14 mouse cellular contexts compared by ENCODE assay signal in the genomic region with DNA sequence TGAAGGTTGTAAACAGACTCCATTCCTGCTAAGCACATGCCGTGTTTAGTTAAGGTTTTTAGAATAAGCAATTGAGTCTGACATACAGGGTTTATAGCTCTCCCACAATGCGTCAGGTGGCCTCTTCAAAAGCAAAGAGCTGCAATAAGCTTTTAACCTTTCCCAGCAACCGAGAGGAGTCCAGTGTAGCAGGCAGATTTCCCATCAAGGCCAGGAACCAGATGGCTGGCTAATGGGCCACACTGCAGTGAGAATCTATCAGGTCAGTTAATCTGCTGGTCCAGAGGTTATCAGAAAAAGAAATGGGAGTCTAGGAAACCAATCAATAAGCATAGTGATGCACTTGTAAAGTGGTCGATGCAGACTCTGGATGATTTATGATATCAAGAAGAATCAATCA. TPM values are rescaled to one million over a fixed set of nuclear protein-coding genes. Genes with fewer than 3 reads are reported as not detected.
DNase-seq lines count a peak whose midpoint lies in the region; ATAC-seq and TF ChIP-seq lines count a peak whose summit lies in the region.
"Had no signal": no experiment of that assay in that cellular context is flagged by ENCODE, and none has a peak within 500 bp of the region (broad histone marks: within the 10 kb centered on the region; RNA-seq: fewer than 3 reads in every experiment).

No protein-coding gene starts in this region.

- H3K9me3 ChIP-seq in kidney, postnatal 0 days (replicated peaks; ENCODE audit: low read length) = no peaks in the 10 kb centered on the region
- H3K9me3 ChIP-seq in neural tube, embryonic 11.5 days (ENCODE audit: control insufficient read depth, low read length) = no peaks in the 10 kb centered on the region
- H3K9me3 ChIP-seq in limb, embryonic 12.5 days = no peaks in the 10 kb centered on the region
- no peaks in the 10 kb centered on the region for H3K9me3 ChIP-seq in heart, embryonic 11.5 days (replicated peaks; ENCODE audit: control insufficient read depth, low read length)

- peak; percentile 30 for DNase-seq in kidney, postnatal 0 days (ENCODE audit: low spot score)
- no peak for DNase-seq in kidney, postnatal 25 days
- DNase-seq in neural tube, embryonic 11.5 days (ENCODE audit: low spot score) = no peak
- no peak for DNase-seq in neural tube, embryonic 10.5 days (ENCODE audit: extremely low spot score, low spot score)
- no peak for DNase-seq in yolk sac, embryonic 10.5 days (ENCODE audit: low spot score)
- DNase-seq: adrenal gland, adult 2 months; cerebellum, adult 2 months; heart, adult 2 months; thymus, postnatal 36 days had no signal

- H3K4me1 ChIP-seq in kidney, postnatal 0 days (replicated peaks; ENCODE audit: insufficient read depth, low read length) = no peaks in the 10 kb centered on the region
- H3K4me1 ChIP-seq in neural tube, embryonic 11.5 days (ENCODE audit: control insufficient read depth, insufficient read depth, low read length) = no peaks in the 10 kb centered on the region; the same call in 1 of the 2 replicates
- peaks cover 6% of the 10 kb centered on the region for H3K4me1 ChIP-seq in limb, embryonic 12.5 days (replicated peaks)
- H3K4me1 ChIP-seq in heart, embryonic 11.5 days (ENCODE audit: control insufficient read depth, insufficient read depth, low read length) = peaks cover 19% of the 10 kb centered on the region

- H3K27me3 ChIP-seq in kidney, postnatal 0 days (ENCODE audit: insufficient read depth, low read length) = no peaks in the 10 kb centered on the region
- no peaks in the 10 kb centered on the region for H3K27me3 ChIP-seq in neural tube, embryonic 11.5 days (ENCODE audit: control insufficient read depth, insufficient read depth, low read length)
- H3K27me3 ChIP-seq in limb, embryonic 12.5 days = no peaks in the 10 kb centered on the region
- H3K27me3 ChIP-seq in heart, embryonic 11.5 days (ENCODE audit: control insufficient read depth, insufficient read depth, low read length) = no peaks in the 10 kb centered on the region

- no peak for ATAC-seq in kidney, postnatal 0 days (replicated peaks; ENCODE audit: low FRiP score, low read depth)
- no peak for ATAC-seq in neural tube, embryonic 11.5 days (ENCODE audit: insufficient read depth, low FRiP score, low TSS enrichment)
- no peak for ATAC-seq in limb, embryonic 12.5 days (ENCODE audit: insufficient number of reproducible peaks, insufficient read depth, low FRiP score, low TSS enrichment, low read depth)
- no peak for ATAC-seq in heart, embryonic 11.5 days (replicated peaks; ENCODE audit: insufficient number of reproducible peaks, low FRiP score, low TSS enrichment)
- ATAC-seq: inflammation-experienced regulatory T-cells, adult 6 months; midbrain, embryonic 16.5 days had no signal

- H3K27ac ChIP-seq in kidney, postnatal 0 days = no peak overlapping the region
- 0 out of 2 replicates have a peak overlapping the region, but pooled peaks have one; percentile 4 for H3K27ac ChIP-seq in neural tube, embryonic 11.5 days (ENCODE audit: low read depth, low read length)
- H3K27ac ChIP-seq in limb, embryonic 12.5 days = no peak overlapping the region
- no peak overlapping the region for H3K27ac ChIP-seq in heart, embryonic 11.5 days (ENCODE audit: low read depth, low read length)
- H3K27ac ChIP-seq: heart, adult 2 months; macrophage had no signal

- TF ChIP-seq CTCF in kidney, postnatal 0 days (IDR thresholded peaks at IDR 0.05; ENCODE audit: low read depth) = no peak

- H3K4me3 ChIP-seq in kidney, postnatal 0 days (replicated peaks; ENCODE audit: low read depth, low read length) = no peak overlapping the region
- H3K4me3 ChIP-seq in neural tube, embryonic 11.5 days (ENCODE audit: low read depth, low read length) = no peak overlapping the region
- H3K4me3 ChIP-seq in limb, embryonic 12.5 days (replicated peaks) = no peak overlapping the region
- H3K4me3 ChIP-seq in heart, embryonic 11.5 days (ENCODE audit: low read depth, low read length) = no peak overlapping the region
- H3K4me3 ChIP-seq: heart, adult 2 months had no signal

- H3K4me2 ChIP-seq in kidney, postnatal 0 days (ENCODE audit: low read length) = no peak overlapping the region
- no peak overlapping the region for H3K4me2 ChIP-seq in neural tube, embryonic 11.5 days (ENCODE audit: low read depth)
- H3K4me2 ChIP-seq in limb, embryonic 12.5 days = no peak overlapping the region
- H3K4me2 ChIP-seq in heart, embryonic 11.5 days = no peak overlapping the region

- whole genome bisulfite sequencing in kidney, postnatal 0 days = 29% methylated on average over 4 of the region's 4 CpGs
- 28% methylated on average over 4 of the region's 4 CpGs for WGBS in neural tube, embryonic 11.5 days
- 11% methylated on average over 4 of the region's 4 CpGs for WGBS in limb, embryonic 12.5 days
- 53% methylated on average over 4 of the region's 4 CpGs for WGBS in heart, embryonic 11.5 days (ENCODE audit: insufficient replicate concordance)

- no peaks in the 10 kb centered on the region for H3K36me3 ChIP-seq in kidney, postnatal 0 days (ENCODE audit: insufficient read depth, low read length)
- H3K36me3 ChIP-seq in neural tube, embryonic 11.5 days (ENCODE audit: control insufficient read depth, insufficient read depth, low read length) = no peaks in the 10 kb centered on the region
- no peaks in the 10 kb centered on the region for H3K36me3 ChIP-seq in limb, embryonic 12.5 days
- H3K36me3 ChIP-seq in heart, embryonic 11.5 days (ENCODE audit: control insufficient read depth, insufficient read depth, low read length) = no peaks in the 10 kb centered on the region

- no peak overlapping the region for H3K9ac ChIP-seq in kidney, postnatal 0 days (ENCODE audit: low read depth, low read length)
- no peak overlapping the region for H3K9ac ChIP-seq in neural tube, embryonic 11.5 days (ENCODE audit: low read length)
- 0 out of 2 replicates have a peak overlapping the region, but pooled peaks have one; percentile 12 for H3K9ac ChIP-seq in limb, embryonic 12.5 days (replicated peaks)
- no peak overlapping the region for H3K9ac ChIP-seq in heart, embryonic 11.5 days (ENCODE audit: low read depth, low read length)

RNA-seq across cellular contexts. Expression of gene Ociad2, which starts 9.8 kb away (rescaled TPM):
- 27.4 and 28.1 TPM in 2 replicates for polyA plus RNA-seq in kidney, postnatal 0 days (2015; fragmentation: Nextera tagmentation; extraction: Ambion mirVana)
- polyA plus RNA-seq in neural tube, embryonic 11.5 days (2014; fragmentation: Nextera tagmentation; extraction: Ambion mirVana) = 6.1 and 9.4 TPM in 2 replicates
- 7.8 and 9.4 TPM in 2 replicates for polyA plus RNA-seq in limb, embryonic 12.5 days (2016; fragmentation: Nextera tagmentation; extraction: Ambion mirVana)
- 21.6 and 22.5 TPM in 2 replicates for polyA plus RNA-seq in heart, embryonic 11.5 days (2014; fragmentation: Nextera tagmentation; extraction: Ambion mirVana)

RNA-seq across cellular contexts. Expression of gene Ociad1, which starts 38.4 kb away (rescaled TPM):
- polyA plus RNA-seq in kidney, postnatal 0 days (2015; fragmentation: Nextera tagmentation; extraction: Ambion mirVana) = 209 and 222 TPM in 2 replicates
- polyA plus RNA-seq in neural tube, embryonic 11.5 days (2014; fragmentation: Nextera tagmentation; extraction: Ambion mirVana) = 170 and 172 TPM in 2 replicates
- 181 and 208 TPM in 2 replicates for polyA plus RNA-seq in limb, embryonic 12.5 days (2016; fragmentation: Nextera tagmentation; extraction: Ambion mirVana)
- polyA plus RNA-seq in heart, embryonic 11.5 days (2014; fragmentation: Nextera tagmentation; extraction: Ambion mirVana) = 156 and 190 TPM in 2 replicates
